Mouse (Mus musculus): ENCODE data around the gene Gm27029. TPM values are rescaled to one million over a fixed set of nuclear protein-coding genes. Genes with fewer than 3 reads are reported as not detected.

Gm27029 gene
- polyA plus RNA-seq (2012; rRNA removed) = 3.9 and 4.4 TPM in 2 replicates

DNA sequence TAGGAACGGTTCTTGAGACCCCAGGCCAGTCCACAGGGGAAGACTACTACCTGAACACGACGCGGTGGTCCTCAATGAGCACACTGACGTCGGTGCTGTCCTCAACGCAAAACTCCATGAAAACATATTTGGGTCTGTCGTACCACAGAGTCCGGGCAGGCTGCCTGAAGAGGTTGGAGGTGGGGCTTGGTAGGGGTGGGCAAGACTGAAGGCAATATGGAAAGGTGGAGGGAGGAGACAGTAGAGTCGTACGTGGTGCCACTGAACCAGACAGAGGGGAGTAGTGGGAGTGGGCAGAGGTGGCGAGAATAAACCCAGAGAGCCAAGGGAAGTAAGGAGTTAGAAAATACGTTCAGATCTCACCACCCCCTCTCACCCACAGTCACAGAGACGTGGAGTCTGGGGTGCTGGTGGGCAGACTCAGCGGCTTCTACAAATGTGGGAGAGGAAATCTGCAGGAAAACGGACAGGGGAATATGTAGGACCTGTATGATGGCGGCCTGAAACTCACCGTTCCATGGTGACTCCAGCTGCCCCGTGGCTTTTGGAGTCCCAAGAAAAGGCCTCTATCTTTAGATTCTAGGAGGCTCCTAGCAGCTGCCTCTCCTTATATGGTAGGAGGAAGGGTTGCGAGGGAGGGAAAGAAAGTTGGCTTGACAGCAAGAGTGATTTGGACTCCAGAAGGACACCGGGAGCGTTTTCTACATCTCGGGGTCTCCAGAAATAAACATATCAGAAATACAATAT is at the start of gene Gm27029:
TSS of gene Gm27029 (minus strand) at position 692 of the 747 bp plus-strand sequence.

DNA sequence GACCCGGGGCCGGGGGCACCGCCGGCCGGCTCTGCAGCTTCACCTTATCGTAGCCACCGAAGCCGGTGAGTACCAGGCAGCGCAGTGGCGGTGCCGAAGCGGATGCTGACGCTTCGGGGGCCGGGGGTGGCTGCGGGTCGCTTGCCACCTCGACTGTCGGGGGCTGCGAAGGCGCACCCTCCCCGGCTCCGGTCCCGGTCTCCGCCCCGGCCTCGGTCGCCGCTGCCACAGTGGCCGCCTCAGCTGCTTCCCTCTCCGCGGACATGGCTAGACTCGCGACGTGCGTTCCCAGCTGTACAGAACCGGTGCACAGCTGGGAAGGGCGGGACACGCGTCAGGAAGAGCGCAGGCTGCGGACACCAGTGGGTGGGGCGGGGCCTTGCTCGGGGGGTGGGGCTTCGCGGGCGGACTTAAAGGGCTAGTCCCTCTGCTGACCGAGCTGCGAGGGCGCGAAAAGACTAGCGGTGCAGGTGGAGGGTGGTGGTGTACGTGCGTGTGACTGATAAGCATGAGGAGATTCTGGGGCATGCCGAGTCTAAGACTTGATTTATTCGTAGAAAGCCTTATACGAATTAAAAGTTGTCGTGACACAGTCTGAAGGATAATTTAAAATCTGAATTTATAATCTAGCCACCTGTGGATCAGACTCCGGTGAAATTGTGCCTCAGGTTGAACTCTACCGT is 41.4 kb upstream of the Gm27029 start, which contains the start of gene Vat1:
TSS of gene Vat1 (minus strand) at position 362 of the 683 bp plus-strand sequence.

DNA sequence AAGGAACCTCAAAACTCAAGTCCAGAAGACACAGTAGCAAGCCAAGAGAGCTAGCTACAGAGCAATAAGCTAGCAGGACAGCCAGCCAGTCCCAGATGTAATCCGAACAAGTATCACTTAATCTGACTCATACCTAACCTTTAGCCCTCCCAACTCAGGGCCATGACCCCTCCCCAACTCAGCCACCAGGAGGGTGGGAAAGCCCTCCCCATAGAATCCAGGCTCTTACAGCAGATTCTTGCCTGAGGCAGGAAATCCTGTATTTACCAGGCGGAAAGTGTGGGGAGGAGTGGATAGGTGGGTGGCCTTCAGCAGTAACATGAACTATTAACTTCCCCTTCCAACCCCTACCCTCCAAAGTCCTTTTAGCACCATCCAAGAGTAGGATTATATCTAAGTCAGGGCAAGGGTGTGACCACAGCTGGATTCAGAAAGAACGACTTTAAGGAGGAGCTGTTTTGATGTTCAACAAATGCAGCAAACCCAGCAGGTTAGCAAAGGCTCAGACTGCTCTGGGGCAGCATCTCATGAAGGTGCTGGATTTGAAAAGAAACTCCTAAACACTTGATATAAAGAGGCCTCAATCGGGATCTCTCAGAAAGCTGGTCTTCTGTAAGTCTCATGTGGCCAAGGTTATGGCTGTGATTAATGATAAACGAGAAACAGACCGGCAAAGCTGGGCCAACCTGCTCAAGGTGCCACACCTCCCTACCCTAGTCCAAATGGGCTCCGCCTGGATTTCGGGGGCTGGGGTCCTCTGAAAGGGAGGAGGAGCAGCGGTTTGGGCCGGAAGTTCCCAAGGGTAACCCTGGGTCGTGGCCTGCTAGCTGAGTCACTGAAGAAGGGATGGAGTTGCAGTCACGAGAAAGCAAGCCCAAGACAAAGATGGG is 39.9 kb upstream of the Gm27029 start, which contains the start of gene Rnd2:
TSS of gene Rnd2 (plus strand) at position 789 of the 890 bp plus-strand sequence.

DNA sequence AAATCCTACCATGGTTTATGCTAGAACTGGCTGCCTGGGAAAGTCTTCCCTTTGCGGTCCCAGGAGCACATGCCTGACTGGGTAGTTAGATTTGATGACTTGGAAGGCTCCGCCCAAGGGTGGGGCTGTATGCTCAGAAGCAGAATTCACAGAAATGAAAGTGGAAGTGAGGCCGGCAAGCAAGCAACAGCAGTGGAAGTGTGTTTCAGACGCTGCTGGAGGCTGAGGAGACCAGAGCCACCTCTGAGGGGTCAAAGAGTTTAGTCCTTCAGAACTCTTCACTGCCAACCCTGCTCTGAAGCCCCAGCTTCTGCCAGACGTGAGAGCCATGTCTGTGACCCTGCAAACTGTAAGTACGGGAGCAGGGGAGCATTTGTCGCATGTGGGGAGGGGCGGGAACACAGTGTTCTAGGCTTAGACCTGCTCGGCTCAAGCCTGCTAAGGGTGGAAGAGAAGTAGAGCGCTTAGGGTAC is 23.7 kb upstream of the Gm27029 start, which contains the start of gene Ifi35:
TSS of gene Ifi35 (plus strand) at position 134 of the 473 bp plus-strand sequence.

DNA sequence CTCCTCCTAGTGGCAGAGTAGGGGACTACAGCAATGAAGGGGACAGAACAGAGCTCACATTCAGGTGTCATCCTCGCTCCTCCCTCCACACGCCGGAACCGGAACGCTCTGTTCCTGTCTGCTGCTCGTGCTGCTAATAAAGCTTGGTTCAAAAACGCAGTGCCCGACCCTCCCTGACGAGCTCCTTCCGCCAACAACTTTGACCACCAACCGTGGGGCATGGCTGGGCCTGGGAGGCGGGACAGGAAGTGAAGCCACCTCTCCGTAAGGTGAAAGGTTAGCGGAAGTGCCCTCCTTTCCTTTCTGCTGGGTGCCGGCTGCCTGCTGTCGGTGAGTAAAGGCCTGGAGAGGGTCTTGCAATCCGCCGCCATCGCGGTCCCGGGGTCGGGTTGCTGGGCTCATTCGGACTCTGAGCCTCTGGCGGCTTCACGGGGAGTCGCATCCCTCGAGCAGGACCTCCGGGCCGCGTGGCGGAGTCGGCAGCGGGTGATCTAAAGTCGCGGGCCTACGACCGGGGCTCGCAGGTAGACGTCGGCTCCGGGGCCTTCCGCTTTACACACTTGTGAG is 17.6 kb upstream of the Gm27029 start, which contains the start of gene Rpl27:
TSS of gene Rpl27 (plus strand) at position 172 of the 567 bp plus-strand sequence.

DNA sequence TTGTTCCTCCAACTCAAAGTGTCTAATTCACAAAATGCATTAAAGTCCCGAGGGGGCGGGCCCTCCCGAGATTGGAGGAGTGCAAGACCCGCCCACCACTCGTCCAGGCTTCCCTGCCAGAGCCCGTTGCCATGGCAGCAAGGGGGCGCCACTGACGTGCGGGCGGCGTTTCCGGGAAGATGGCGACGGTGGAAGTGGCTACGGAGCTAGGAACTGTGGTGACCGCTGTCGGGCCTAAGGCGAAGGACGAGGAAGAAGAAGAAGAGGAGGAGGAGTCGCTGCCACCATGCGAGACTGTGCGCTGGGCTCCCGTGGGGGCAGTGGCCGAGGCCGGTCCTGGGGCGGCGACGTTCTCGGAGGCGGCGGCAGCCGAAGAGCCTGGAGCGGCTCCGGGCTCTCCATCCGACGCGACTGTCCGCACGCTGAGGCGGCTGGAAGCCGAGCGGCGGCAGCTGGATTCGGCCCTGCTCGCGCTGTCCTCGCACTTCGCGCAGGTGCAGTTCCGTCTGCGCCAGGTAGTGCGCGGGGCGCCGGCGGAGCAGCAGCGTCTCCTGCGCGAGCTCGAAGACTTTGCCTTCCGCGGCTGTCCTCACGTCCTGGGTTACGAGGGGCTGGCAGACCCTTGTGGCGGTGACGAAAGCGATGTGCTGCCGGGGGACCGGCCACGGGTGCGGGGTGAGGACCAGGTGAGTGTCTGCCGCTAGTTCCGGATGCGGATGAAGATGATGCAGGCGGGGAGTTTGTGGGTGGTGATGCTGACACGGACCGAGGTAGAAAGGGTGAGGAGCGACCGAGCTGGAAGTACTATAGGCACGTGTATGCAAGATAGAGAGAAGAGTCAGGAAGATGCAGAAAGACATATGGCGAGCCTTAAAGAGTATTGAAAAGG is 573 bp upstream of the Gm27029 start, which contains the start of the genes Rundc1 and Ptges3l:
TSS of gene Rundc1 (plus strand) at position 161 of the 889 bp plus-strand sequence.
TSS of gene Ptges3l (minus strand) at position 409 of the 889 bp plus-strand sequence.

DNA sequence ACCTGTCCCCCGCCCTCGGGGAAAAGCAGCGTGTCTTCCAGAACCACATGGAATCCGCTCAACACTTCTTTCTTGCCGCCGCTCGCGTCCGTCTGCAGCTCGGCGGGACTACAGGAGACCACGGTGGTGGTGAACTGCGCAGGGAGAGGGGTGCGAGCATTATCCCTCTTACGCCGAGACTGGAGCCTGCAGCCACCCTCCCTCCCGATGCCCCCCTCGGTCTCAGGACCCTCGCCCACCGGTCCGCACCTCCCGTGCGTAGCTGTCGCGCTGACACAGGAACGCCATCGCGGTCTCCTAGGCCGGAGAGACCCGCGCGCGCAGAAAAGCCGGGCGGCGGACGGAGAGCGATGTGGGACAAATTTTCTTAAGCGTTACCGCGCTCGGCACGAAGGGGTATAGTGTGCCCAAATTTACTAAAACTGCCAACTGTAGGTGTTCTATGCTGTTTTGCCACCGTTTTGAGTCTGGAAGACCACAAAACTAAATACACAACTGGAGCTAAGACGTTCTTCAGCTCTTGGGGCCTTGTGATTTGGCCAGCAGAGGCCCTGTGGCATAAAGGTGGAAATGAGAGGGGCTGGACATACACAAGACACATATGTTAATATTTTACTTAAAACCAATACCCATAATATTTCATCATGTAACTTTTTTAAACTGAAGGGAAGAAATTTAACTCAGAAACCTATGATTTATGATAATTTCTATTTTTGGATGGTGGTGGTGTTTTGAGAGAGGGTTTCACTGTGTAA is 7.3 kb downstream of the Gm27029 start, which contains the start of gene Aarsd1:
TSS of gene Aarsd1 (minus strand) at position 515 of the 755 bp plus-strand sequence.

DNA sequence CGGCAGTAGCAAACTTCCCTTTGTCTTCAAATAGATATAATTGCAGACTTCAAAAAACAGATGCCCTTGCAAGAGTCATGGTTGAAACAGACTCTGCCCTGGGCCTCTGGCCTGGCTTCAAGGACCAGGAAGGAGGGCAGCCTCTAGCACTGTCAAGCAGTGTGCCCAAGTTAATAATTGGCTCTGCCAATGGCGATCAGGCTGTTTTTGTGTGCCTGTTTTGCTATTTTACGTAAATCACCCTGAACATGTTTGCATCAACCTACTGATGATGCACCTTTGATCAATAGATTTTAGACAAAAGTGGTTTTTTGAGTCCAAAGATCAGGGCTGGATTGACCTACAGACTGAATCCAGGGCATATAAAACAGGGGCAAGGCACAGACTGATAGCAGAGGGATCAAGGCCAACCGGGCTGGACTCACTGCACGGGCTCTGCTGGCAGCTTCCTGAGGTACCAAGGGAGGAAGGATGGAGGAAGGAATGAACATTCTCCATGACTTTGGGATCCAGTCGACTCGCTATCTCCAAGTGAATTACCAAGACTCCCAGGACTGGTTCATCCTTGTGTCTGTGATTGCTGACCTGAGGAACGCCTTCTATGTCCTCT is 57.2 kb downstream of the Gm27029 start, which contains the start of gene G6pc:
TSS of gene G6pc (plus strand) at position 236 of the 610 bp plus-strand sequence.

Other genes starting within 250 kb of the Gm27029 start
- gene Ccr10, start 249.4 kb downstream of the Gm27029 start, polyA plus RNA-seq (2012; rRNA removed) = 0.16 and 0.34 TPM in 2 replicates
- gene Ezh1, start 198.3 kb downstream of the Gm27029 start, polyA plus RNA-seq (2012; rRNA removed) = 27.4 and 32.0 TPM in 2 replicates
- gene Ramp2, start 178.8 kb downstream of the Gm27029 start, polyA plus RNA-seq (2012; rRNA removed) = 61.7 and 80.4 TPM in 2 replicates
- 67.6 and 69.5 TPM in 2 replicates for gene Vps25, start 171.1 kb downstream of the Gm27029 start, polyA plus RNA-seq (2012; rRNA removed)
- gene Wnk4, start 164.2 kb downstream of the Gm27029 start, polyA plus RNA-seq (2012; rRNA removed) = 5.1 and 10.7 TPM in 2 replicates
- gene Cntd1, start 145.8 kb downstream of the Gm27029 start, polyA plus RNA-seq (2012; rRNA removed) = 0.93 and 1.1 TPM in 2 replicates
- 153 and 181 TPM in 2 replicates for gene Coa3, start 145.7 kb downstream of the Gm27029 start, polyA plus RNA-seq (2012; rRNA removed)
- 116 and 133 TPM in 2 replicates for gene Becn1, start 122.5 kb downstream of the Gm27029 start, polyA plus RNA-seq (2012; rRNA removed)
- 118 and 123 TPM in 2 replicates for gene Psme3, start 108.6 kb downstream of the Gm27029 start, polyA plus RNA-seq (2012; rRNA removed)
- 9.5 and 10.2 TPM in 2 replicates for gene Aoc2, start 99.7 kb downstream of the Gm27029 start, polyA plus RNA-seq (2012; rRNA removed)
- 0.27 and 0.85 TPM in 2 replicates for gene Aoc3, start 94.2 kb downstream of the Gm27029 start, polyA plus RNA-seq (2012; rRNA removed)
- gene G6pc, start 57.2 kb downstream of the Gm27029 start, polyA plus RNA-seq (2012; rRNA removed) = not detected in 2 replicates
- gene Aarsd1, start 7.2 kb downstream of the Gm27029 start, polyA plus RNA-seq (2012; rRNA removed) = 55.6 and 56.6 TPM in 2 replicates
- 27.5 and 28.6 TPM in 2 replicates for gene Rundc1, start 289 bp upstream of the Gm27029 start, polyA plus RNA-seq (2012; rRNA removed)
- gene Ptges3l, start 537 bp upstream of the Gm27029 start, polyA plus RNA-seq (2012; rRNA removed) = 3.3 and 7.2 TPM in 2 replicates
- gene Rpl27, start 17.5 kb upstream of the Gm27029 start, polyA plus RNA-seq (2012; rRNA removed) = 965 and 994 TPM in 2 replicates
- gene Ifi35, start 23.6 kb upstream of the Gm27029 start, polyA plus RNA-seq (2012; rRNA removed) = 5.3 and 8.1 TPM in 2 replicates
- 141 and 209 TPM in 2 replicates for gene Rnd2, start 40.2 kb upstream of the Gm27029 start, polyA plus RNA-seq (2012; rRNA removed)
- gene Vat1, start 41.4 kb upstream of the Gm27029 start, polyA plus RNA-seq (2012; rRNA removed) = 147 and 149 TPM in 2 replicates
- gene Brca1, start 127.2 kb upstream of the Gm27029 start, polyA plus RNA-seq (2012; rRNA removed) = 5.7 and 7.4 TPM in 2 replicates
- 99.6 and 115 TPM in 2 replicates for gene Nbr1, start 127.4 kb upstream of the Gm27029 start, polyA plus RNA-seq (2012; rRNA removed)
- 5.3 and 5.6 TPM in 2 replicates for gene Tmem106a, start 157.4 kb upstream of the Gm27029 start, polyA plus RNA-seq (2012; rRNA removed)
- gene Gm11634, start 174.5 kb upstream of the Gm27029 start, polyA plus RNA-seq (2012; rRNA removed) = not detected in 2 replicates
- gene Rdm1, start 202.4 kb upstream of the Gm27029 start, polyA plus RNA-seq (2012; rRNA removed) = 20.6 and 22.5 TPM in 2 replicates
- gene Arl4d, start 240.7 kb upstream of the Gm27029 start, polyA plus RNA-seq (2012; rRNA removed) = 20.9 and 41.3 TPM in 2 replicates

All from central nervous system, embryonic 14 days (tissue).